Mouse (Mus musculus): ENCODE results near the gene Nell1. TPM values are rescaled to one million over a fixed set of nuclear protein-coding genes. Genes with fewer than 3 reads are reported as not detected.
A peak's percentile ranks its signal among the peaks of the same experiment; 100 is the strongest.

Gene Nell1
- total and polyA plus RNA-seq, 2 experiments from 2014 or later, result 0.05 TPM; not detected in 1

DNA sequence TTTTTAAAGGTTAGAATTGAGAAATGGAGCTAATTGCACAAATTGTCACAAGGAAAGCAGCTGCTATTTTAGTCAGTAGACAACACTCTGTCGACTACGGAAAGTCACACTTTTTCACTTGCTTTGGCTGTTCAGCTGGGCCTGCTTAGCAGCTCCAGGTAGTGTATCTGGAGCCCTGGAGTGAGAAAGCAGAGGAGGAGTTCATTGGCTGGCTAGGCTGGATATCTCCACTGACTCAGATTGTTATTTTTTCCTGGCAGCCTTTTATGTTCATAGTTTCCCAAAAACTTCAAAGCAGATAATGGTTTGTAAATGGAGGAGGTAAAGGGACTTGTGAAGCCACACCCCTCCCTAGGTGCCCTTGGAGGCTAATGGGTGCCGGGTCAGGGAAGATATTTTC lies 163.0 kb downstream of the Nell1 start:
- 67% methylated on average over 3 of the region's 3 CpGs for WGBS
- ATAC-seq (ENCODE audit: insufficient read depth, low read depth), result no peak
- H3K27ac ChIP-seq (ENCODE audit: low read depth), result no peak overlapping the region

DNA sequence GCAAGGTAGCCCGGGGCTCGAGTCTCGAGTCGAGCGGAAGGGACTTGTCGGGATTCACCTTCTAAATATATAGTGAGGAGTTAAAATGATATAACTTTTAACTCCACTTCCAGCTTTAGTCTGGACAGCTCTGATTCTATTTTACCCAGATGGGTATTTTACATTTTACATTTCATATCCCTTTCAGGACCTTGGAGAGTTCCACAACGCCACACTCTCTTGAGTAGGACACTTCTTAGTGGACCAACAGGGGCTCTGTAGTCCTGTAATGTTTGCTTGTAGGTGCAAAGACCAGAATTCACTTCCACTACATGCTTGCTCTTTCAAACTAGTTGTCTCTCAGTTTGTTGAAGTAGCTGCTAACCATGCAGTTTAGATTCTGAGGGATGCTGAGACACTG lies 174.7 kb downstream of the Nell1 start:
- Histone ChIP-seq H3K36me3 (replicated peaks; ENCODE audit: control insufficient read depth, insufficient read depth, low read length) (no peaks in the 10 kb centered on the region), H3K27ac (ENCODE audit: low read depth) (no peak overlapping the region), H3K4me1 (ENCODE audit: control insufficient read depth, insufficient read depth) (no peaks in the 10 kb centered on the region), H3K9ac (replicated peaks; ENCODE audit: low read depth, low read length) (no peak overlapping the region), H3K9me3 (replicated peaks; ENCODE audit: control insufficient read depth, low read length) (no peaks in the 10 kb centered on the region), H3K27me3 (ENCODE audit: control insufficient read depth, insufficient read depth, low read length) (no peaks in the 10 kb centered on the region), H3K4me2 (ENCODE audit: low read depth, low read length) (no peak overlapping the region), H3K4me3 (ENCODE audit: low read depth, low read length) (no peak overlapping the region)
- TF ChIP-seq EP300 (IDR thresholded peaks at IDR 0.05; ENCODE audit: low read depth) (no peak), CTCF (IDR thresholded peaks at IDR 0.05; ENCODE audit: low read depth) (no peak)
- ATAC-seq (ENCODE audit: insufficient read depth, low read depth), result no peak
- 89% methylated on average over 7 of the region's 7 CpGs for WGBS
- peak; percentile 13 for DNase-seq (ENCODE audit: low spot score)

More for the DNA sequence above, 163.0 kb downstream of the Nell1 start:
- Histone ChIP-seq H3K9me3 (replicated peaks; ENCODE audit: control insufficient read depth, low read length) (no peaks in the 10 kb centered on the region), H3K36me3 (replicated peaks; ENCODE audit: control insufficient read depth, insufficient read depth, low read length) (no peaks in the 10 kb centered on the region), H3K4me1 (ENCODE audit: control insufficient read depth, insufficient read depth) (no peaks in the 10 kb centered on the region), H3K4me3 (ENCODE audit: low read depth, low read length) (no peak overlapping the region), H3K27me3 (ENCODE audit: control insufficient read depth, insufficient read depth, low read length) (no peaks in the 10 kb centered on the region), H3K9ac (replicated peaks; ENCODE audit: low read depth, low read length) (no peak overlapping the region), H3K4me2 (ENCODE audit: low read depth, low read length) (no peak overlapping the region)
- TF ChIP-seq CTCF (IDR thresholded peaks at IDR 0.05; ENCODE audit: low read depth), result no peak
- TF ChIP-seq EP300 (IDR thresholded peaks at IDR 0.05; ENCODE audit: low read depth), result no peak
- no peak for DNase-seq (ENCODE audit: low spot score)

DNA sequence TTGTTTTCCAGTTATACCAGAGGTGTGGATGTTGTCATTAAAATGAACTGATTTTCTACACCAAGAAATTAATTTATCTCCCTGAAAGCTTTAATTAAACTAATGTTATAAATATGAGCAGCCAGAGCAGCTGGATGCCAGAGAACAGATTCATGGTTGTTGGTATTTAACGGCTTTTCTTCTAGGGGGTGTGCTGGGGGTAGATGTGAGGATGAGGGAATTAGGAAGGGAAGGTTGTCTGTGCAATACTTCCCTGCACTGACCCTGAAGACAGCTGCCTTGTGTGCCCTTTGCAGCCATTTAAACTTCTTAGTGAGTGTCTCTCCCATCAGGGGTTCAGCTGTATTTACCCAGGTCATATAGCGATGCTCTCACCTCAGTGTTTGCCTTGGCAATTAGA lies 176.2 kb downstream of the Nell1 start:
- Histone ChIP-seq H3K27ac (ENCODE audit: low read depth) (no peak overlapping the region), H3K4me1 (ENCODE audit: control insufficient read depth, insufficient read depth) (no peaks in the 10 kb centered on the region), H3K4me2 (ENCODE audit: low read depth, low read length) (no peak overlapping the region), H3K4me3 (ENCODE audit: low read depth, low read length) (no peak overlapping the region), H3K9me3 (replicated peaks; ENCODE audit: control insufficient read depth, low read length) (no peaks in the 10 kb centered on the region), H3K9ac (replicated peaks; ENCODE audit: low read depth, low read length) (no peak overlapping the region), H3K27me3 (ENCODE audit: control insufficient read depth, insufficient read depth, low read length) (no peaks in the 10 kb centered on the region), H3K36me3 (replicated peaks; ENCODE audit: control insufficient read depth, insufficient read depth, low read length) (no peaks in the 10 kb centered on the region)
- WGBS, result 72% methylated on average over 2 of the region's 2 CpGs
- DNase-seq (ENCODE audit: low spot score) (no peak), ATAC-seq (ENCODE audit: insufficient read depth, low read depth) (no peak)
- TF ChIP-seq CTCF (IDR thresholded peaks at IDR 0.05; ENCODE audit: low read depth), result no peak
- TF ChIP-seq EP300 (IDR thresholded peaks at IDR 0.05; ENCODE audit: low read depth), result no peak

DNA sequence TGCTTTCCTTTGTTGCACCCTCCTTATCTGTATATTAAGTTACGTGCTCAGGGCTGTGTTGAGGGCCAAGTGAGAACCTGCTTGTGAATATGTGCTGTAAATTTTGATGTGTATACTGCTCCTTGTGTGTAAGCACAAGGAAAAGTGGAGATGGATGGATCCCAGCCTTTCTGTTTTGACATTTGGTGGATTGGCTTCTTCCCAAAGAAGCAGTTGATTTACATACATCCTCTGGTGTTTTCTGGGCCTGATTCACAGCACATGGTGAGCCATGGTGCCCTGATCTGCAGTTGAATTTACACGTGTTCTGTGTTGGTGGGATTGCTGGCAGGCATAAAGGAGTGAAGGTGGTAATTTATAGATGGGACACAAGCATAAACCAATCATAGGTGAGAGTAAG lies 179.0 kb downstream of the Nell1 start:
- 40% methylated on average over 2 of the region's 2 CpGs for WGBS

DNA sequence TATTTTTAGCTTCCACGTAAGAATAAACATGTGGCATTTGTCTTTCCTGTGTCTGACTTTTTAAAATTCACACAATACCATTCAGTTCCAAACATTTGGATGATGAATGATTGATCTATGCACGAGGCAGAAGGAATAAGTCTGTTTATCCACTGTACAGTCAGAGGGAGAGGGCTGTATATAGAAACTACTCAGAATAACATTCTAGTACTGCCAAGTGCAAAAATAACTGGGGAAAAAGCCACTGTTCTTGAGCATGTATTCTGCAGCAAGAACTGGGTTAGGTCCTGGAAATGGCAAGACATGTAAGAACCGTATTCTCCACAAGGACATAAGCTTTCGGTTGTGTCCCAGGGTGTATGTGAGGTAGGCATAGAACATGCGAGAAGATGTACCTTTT lies 187.9 kb downstream of the Nell1 start:
- Histone ChIP-seq H3K27me3 (ENCODE audit: control insufficient read depth, insufficient read depth, low read length) (no peaks in the 10 kb centered on the region), H3K4me3 (ENCODE audit: low read depth, low read length) (no peak overlapping the region), H3K36me3 (replicated peaks; ENCODE audit: control insufficient read depth, insufficient read depth, low read length) (no peaks in the 10 kb centered on the region), H3K9ac (replicated peaks; ENCODE audit: low read depth, low read length) (no peak overlapping the region), H3K4me2 (ENCODE audit: low read depth, low read length) (no peak overlapping the region), H3K9me3 (replicated peaks; ENCODE audit: control insufficient read depth, low read length) (no peaks in the 10 kb centered on the region), H3K27ac (ENCODE audit: low read depth) (no peak overlapping the region), H3K4me1 (ENCODE audit: control insufficient read depth, insufficient read depth) (no peaks in the 10 kb centered on the region)
- WGBS, result 63% methylated on average over 5 of the region's 5 CpGs
- no peak for DNase-seq (ENCODE audit: low spot score)
- TF ChIP-seq CTCF (IDR thresholded peaks at IDR 0.05; ENCODE audit: low read depth), result no peak
- no peak for TF ChIP-seq EP300 (IDR thresholded peaks at IDR 0.05; ENCODE audit: low read depth)
- no peak for ATAC-seq (ENCODE audit: insufficient read depth, low read depth)

More for the DNA sequence above, 179.0 kb downstream of the Nell1 start:
- Histone ChIP-seq H3K4me1 (ENCODE audit: control insufficient read depth, insufficient read depth) (no peaks in the 10 kb centered on the region), H3K27ac (ENCODE audit: low read depth) (no peak overlapping the region), H3K9me3 (replicated peaks; ENCODE audit: control insufficient read depth, low read length) (no peaks in the 10 kb centered on the region), H3K4me2 (ENCODE audit: low read depth, low read length) (no peak overlapping the region), H3K27me3 (ENCODE audit: control insufficient read depth, insufficient read depth, low read length) (no peaks in the 10 kb centered on the region), H3K36me3 (replicated peaks; ENCODE audit: control insufficient read depth, insufficient read depth, low read length) (no peaks in the 10 kb centered on the region), H3K4me3 (ENCODE audit: low read depth, low read length) (no peak overlapping the region), H3K9ac (replicated peaks; ENCODE audit: low read depth, low read length) (no peak overlapping the region)
- ATAC-seq (ENCODE audit: insufficient read depth, low read depth), result no peak
- TF ChIP-seq CTCF (IDR thresholded peaks at IDR 0.05; ENCODE audit: low read depth) (no peak), EP300 (IDR thresholded peaks at IDR 0.05; ENCODE audit: low read depth) (no peak)
- DNase-seq (ENCODE audit: low spot score), result no peak

DNA sequence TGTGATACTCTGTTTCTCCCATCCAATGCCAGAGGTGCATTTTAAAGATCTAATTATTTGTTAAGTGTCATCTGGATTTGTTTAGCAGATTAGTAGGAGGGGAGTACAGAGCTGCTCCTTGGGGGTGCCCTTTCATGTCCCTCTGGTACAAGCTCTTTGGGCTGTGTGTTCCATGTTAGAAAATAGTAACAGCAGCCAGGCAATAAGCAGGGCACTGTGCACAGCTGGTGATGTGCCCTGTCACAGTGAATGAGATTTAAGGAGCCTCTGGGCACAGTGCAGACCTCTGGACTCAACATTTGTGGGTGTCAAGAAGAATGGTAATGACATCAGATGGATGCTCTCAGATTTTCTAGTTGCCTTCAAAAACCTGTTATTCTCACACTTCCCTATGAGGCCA lies 194.1 kb downstream of the Nell1 start:
- no peak for DNase-seq (ENCODE audit: low spot score)
- H3K4me1 ChIP-seq (ENCODE audit: control insufficient read depth, insufficient read depth), result no peaks in the 10 kb centered on the region
- no peak overlapping the region for H3K27ac ChIP-seq (ENCODE audit: low read depth)
- no peaks in the 10 kb centered on the region for H3K9me3 ChIP-seq (replicated peaks; ENCODE audit: control insufficient read depth, low read length)
- H3K4me2 ChIP-seq (ENCODE audit: low read depth, low read length), result no peak overlapping the region
- no peak for ATAC-seq (ENCODE audit: insufficient read depth, low read depth)
- no peaks in the 10 kb centered on the region for H3K27me3 ChIP-seq (ENCODE audit: control insufficient read depth, insufficient read depth, low read length)
- TF ChIP-seq EP300 (IDR thresholded peaks at IDR 0.05; ENCODE audit: low read depth) (no peak), CTCF (IDR thresholded peaks at IDR 0.05; ENCODE audit: low read depth) (no peak)
- no peak overlapping the region for H3K4me3 ChIP-seq (ENCODE audit: low read depth, low read length)
- H3K9ac ChIP-seq (replicated peaks; ENCODE audit: low read depth, low read length), result no peak overlapping the region
- H3K36me3 ChIP-seq (replicated peaks; ENCODE audit: control insufficient read depth, insufficient read depth, low read length), result no peaks in the 10 kb centered on the region

Measured in heart, postnatal 0 days (tissue).